Mouse (Mus musculus): ENCODE results near the gene Noxred1. TPM values are rescaled to one million over a fixed set of nuclear protein-coding genes. Genes with fewer than 3 reads are reported as not detected.
"Not testable (repeated sequence)": the region's sequence is repeated elsewhere in the genome, so short reads cannot be mapped to it uniquely, and the experiment has no call there.

Gene Noxred1
- total RNA-seq, 2 experiments from 2014 or later: 0.85 to 2.1 TPM

DNA sequence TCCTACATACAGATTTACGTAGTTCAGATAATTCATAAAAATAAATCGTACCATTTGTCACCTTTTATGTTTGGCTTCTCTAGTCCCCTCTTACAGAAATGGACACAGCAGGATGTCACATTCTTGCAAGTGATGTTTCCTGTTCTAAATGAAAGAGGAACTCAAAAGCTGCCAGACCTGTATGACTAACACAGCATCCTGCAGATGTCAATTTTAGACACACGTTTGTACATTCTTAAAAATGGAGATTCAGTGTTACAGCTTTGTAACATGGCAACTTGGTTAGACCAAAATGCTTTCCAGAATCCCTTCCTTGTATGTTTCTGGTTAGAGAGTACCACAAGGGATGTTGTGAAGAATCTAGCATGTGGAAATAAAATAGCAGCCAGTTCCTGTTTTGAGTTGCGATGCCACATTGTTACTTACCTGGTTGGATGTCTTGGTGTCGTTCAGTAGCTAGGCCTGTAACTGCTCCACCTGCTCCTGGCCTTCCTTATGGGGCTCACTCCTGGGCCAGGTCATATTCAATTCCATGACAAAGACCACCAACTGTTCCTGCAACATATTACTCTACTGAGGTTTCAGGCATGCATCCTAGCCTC is 1.5 kb downstream of the Noxred1 start:
- intact Hi-C loops (cut with DNase I): loop anchor here (5.0 kb wide), 1 partner anchor 35 kb away; the partner anchor contains the start of gene Tmed8
- peak in 1 of 2 experiments; percentile 9 for DNase-seq (ENCODE audit: low spot score in 2 of 2)

DNA sequence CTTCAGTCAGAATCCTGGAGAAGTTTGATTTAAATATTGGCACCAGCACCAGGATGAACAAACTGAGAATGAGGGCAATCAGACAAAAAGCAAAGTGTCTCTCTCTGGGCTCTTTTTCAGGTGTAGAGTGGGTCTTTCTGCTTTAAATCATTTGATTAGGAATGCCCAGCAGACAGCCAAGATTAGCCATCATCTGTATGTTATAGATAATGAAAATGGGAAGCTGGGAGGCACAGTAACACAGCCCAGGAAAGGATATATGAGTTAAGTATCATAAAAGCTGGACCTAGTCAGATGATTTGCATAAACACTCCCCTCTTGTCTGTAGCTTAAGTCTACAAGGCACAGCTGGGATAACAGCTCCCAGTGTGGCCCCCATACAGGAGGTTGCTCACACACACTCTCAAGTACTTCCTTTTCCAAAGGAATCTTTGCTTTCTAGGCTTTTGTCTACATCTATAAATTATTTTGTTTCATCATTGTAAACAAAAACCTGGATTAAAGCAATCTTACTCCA is 8.1 kb downstream of the Noxred1 start:
- DNase-seq (ENCODE audit: low spot score in 2 of 2): no peak
- intact Hi-C loops (cut with DNase I): no loop called here

DNA sequence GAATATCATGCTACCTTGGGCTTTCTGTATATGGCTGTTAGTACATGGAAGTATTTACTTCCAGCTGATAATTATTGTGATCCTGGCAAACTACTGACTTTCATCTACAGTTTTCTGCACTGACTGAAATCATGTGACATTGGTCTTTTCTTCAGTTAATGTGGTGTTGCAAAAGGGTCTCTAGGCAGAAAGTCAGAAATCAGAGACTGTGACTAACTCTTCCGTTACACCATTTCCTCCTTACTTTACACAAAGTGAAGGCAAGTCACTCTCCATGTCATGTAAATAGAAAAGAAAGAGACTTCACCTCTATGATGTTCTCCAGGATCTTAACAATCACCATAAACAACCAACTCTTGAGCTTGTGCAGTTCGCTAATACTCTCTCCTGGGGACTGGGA is 8.9 kb downstream of the Noxred1 start:
- intact Hi-C loops (cut with DNase I): no loop called here
- DNase-seq (ENCODE audit: low spot score in 2 of 2): no peak

DNA sequence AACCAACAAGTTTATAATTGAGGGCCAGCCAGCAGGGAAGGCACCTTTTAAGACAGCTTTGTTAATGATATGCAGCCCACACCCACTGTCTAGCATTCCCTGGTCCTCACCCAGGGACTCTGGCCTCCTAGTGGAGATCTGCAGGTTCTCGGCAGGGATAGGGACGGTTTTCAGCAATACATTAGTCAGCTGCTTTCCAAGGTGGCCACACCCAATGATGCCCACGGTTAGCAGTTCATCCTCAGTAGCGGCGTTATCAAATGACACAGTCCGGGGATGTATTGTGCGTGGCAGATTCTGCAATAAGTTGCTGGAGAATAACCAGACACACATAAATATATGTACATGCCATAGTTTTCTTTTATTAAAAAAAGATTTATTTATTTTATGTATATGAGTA is 11.7 kb downstream of the Noxred1 start:
- intact Hi-C loops (cut with DNase I): no loop called here

DNA sequence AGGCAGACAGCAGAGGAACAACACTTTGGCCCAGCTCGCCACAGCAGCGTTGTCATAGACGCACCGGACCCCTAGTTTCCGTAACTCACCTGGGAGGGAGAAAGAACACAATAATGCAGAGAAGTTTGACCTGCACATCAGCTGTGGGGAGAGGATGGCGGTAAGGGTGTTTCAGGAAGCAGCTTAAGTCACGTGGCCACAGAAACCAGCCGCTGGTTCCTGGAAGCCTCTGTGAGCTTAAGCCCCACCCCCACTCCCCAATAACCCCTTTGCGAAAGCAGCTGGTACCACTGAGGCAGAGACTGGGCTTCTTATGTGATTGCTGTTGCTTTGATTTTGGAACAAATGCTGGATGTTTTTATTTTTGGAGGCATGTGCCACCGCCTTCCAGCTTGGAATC is 13.6 kb downstream of the Noxred1 start:
- no peak for DNase-seq (ENCODE audit: low spot score in 2 of 2)
- intact Hi-C loops (cut with DNase I): no loop called here

More for the DNA sequence above, 11.7 kb downstream of the Noxred1 start:
- no peak for DNase-seq (ENCODE audit: low spot score in 2 of 2)

DNA sequence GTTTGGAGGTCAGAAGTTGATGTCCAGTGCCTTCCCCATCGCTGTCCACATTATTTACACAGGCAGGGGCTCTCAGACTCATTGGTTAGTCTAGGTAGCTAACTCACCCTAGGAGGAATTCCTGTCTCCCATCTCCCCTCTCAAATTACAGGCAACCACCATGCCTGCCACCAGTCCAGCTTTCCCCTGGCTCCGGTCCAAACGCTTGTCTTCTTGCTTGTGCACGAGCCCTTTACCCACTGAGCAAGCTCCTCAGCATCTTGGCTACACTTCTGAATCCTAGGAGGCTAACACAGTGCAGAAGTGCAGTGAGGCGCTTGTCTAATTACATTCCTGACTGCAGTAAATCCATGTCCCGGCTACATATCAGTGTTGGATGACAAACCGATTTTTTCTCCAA is 19.2 kb downstream of the Noxred1 start:
- intact Hi-C loops (cut with DNase I): no loop called here
- no peak for DNase-seq (ENCODE audit: low spot score in 2 of 2)

DNA sequence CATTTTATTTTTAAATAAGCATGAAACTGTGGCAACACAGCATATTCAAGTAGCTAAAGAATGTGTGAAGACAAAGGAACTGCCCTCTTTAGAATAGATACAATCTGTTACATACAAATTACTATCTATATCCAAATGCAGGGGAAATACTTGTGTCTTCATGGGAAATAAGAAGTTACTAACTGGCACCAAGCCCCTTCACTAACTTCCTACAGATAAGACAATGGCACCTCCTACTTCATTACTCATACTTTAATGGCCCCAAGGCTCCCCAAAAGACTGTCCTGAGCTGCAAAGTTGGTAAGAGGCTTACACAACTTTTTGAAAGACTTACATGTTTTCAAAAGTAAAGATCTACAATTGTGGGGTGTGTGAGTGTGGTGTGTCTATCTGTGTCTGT is 20.9 kb downstream of the Noxred1 start:
- intact Hi-C loops (cut with DNase I): no loop called here
- DNase-seq (ENCODE audit: low spot score in 2 of 2): no peak

DNA sequence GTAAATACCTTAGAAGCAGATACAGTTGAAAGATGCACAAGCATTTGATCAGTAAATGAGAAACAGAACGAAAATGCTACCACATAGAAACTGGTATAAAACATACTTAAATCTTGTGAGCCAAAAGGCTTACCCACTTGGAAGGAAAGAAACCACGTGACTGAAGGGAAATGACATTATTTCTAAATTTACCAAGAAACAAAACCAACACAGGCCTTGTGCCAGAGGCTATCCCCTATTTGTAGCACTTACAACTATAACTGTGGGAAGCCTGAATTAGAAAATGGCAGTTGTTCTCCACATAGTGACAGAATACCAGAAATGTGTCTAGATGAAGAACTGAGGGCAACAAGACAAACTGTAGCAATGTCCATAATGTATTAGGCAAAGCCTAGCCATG is 22.5 kb downstream of the Noxred1 start:
- intact Hi-C loops (cut with DNase I): no loop called here
- DNase-seq (ENCODE audit: low spot score in 2 of 2): no peak

DNA sequence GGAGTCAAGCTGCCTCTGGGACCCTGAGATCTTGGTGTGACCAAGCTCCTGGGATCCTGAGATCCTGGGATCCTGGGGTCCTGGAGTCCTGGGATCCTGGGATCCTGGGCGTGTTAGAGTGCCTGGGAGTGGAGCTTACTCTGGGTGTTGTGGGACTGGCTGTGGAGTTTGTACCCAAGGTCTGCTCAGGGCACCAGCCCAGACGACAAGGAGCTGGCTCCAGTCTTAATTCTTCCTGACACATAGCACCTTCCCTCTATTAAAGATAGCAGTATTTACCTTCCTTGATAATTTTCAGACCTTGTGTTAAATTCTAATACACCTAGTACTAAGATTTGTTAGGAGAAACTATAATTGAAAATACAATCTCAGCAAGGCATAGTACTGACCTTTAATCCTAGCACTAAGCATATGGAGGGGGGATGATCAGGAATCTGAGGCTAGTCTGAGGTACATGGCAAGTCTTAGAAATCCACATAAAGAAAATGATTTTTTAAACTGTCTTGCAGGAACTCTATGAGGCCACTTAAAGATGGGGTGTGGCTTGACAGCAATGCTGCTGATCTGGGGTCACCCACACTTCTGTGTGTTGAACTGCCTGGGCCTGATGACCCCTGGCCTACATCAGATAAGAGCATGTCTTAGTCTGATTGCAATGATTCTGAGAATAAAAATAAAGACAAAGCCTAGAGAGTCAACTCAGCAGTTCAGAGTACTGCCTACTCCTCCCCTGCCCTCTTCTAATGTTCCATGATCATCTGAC is 25.5 kb downstream of the Noxred1 start:
- no peak for DNase-seq (ENCODE audit: low spot score in 2 of 2)
- intact Hi-C loops (cut with DNase I): no loop called here

DNA sequence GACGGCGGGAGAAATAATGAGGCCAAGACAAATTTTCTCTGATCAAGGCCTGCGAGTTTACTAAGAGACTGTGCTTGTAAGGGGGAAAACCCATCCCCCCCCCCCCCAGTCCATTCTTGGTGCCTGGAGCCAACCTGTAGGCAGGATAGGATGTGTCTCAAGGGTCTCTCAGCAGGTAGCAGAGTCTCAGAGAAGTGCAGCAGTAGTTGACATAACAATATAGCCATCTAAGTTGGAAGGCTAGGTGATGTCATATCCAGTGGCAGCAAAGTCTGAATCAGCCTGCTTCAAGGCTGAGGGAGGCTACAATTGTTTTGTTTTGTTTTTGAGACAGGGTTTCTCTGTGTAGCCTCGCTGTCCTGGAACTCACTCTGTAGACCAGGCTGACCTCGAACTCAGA is 32.7 kb downstream of the Noxred1 start:
- intact Hi-C loops (cut with DNase I); DNase-seq (ENCODE audit: low spot score in 2 of 2): not testable (repeated sequence)

DNA sequence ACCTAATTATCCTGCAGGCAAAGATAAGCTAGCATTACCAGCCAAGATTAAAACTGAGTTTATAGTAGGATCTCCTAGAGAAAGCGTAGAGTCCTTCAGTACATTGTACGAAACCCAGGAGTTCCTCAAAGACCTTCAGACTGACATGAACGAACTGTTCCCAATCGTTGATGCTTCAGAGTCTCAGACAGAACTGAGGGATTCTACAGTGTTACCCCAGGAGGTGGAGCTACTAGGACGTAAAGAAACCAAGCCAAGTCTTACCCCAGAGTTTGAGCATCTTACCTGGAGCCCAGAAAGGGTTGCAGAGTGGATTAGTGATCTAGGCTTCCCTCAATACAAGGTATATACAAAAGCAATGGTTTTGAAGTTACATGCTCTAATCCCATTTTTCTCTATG is 36.8 kb downstream of the Noxred1 start:
- no peak for DNase-seq (ENCODE audit: low spot score in 2 of 2)
- intact Hi-C loops (cut with DNase I): loop anchor here (5.0 kb wide), 1 partner anchor 36 kb away; the partner anchor contains the start of gene Noxred1

DNA sequence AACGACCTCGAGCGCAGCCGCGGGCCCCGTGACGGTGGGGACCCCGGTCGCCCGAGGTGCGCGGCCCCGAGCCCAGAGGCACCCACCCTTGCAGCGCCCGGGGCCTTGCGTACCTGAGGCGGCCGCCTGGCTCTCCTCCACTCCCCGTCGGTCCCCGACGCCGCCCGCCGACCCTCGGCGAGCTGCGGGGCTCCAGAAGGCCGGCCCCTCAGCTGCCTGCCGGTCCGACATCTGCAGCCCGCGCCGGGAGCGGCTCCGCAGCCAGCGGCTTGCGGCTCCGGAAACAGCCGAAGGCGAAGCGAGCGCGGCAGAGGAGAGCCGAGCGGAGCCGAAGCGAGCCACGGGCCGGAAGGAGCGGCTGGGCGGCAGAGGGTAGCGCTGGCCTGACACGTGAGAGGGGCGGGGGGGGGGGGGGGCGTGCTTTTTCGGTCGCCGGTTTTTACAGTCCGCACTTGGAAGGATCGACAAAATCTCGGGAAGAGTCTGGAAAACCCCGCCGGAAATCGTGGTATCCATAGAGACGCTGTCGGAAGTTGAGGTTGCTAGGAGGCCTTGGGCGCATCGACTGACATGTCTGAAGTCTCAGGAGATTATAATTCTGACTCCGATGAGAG is 38.5 kb downstream of the Noxred1 start, which contains the start of gene Tmed8:
Tmed8 (minus strand) TSS at position 482 of the 614 bp plus-strand sequence.
- intact Hi-C loops (cut with DNase I): loop anchor here (5.0 kb wide), 1 partner anchor 37 kb away; the partner anchor contains the start of gene Noxred1

DNA sequence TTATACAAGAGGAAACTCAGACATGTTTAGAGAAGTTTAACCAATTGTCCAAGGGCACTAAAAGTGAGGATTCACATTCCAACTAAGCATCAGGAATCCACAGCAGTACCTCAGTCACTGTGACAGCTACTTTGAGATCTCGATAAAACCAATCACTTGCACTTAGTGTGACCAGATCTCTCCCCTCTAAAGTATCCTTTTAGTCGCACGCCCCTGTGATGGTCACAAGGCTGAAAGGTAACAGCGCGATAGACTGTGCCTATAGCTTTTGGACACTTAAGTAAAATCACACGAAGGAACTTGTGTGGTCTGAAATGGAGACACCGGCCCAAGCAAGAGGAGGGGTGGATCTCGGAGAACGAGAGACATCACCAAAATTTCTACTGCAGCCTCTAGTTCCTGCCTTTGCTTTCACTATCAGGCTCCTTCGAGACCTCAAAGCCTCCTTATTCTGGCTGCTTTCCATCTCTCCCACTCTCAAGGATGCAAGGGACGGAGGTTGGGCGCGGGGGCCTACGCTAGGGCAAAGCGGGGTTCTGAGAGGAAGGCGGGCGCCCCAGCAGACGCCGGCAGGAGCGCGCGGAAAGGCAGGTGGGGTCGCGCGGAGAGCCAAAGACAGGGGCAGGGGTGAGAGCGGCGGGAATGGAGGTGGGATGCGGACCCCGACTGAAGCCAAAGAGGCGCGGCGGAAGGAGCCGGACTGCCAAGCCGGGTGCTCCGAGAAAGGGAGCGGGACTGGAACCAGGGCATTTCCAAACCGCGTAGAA is 39.1 kb downstream of the Noxred1 start, which contains the start of gene Samd15:
Samd15 (plus strand) TSS at position 518 of the 767 bp plus-strand sequence.
- intact Hi-C loops (cut with DNase I): no loop called here
- peak; percentile 26 to 45 for DNase-seq (ENCODE audit: low spot score in 2 of 2)

More for the DNA sequence above, 38.5 kb downstream of the Noxred1 start, which contains the start of gene Tmed8:
- peak; percentile 77 to 84 for DNase-seq (ENCODE audit: low spot score in 2 of 2)

DNA sequence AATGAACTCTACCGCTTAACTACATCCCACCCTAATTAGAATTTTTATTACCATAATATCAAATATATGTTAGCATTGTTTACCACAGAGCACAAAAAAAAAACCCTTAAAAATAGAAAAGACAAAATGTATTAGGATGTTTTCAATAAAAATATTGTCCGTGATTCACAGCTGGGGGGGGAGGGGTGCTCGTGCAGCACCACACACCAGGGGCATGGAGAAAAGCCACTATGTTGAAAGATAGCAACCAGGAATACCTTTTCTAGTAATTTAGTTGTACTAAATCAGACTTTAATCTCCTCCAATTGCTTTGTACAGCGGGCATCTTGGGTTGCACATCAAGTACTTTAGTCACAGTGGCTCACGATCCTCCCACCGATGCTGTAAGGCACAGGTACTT is 39.7 kb downstream of the Noxred1 start:
- no peak for DNase-seq (ENCODE audit: low spot score in 2 of 2)
- intact Hi-C loops (cut with DNase I): no loop called here

DNA sequence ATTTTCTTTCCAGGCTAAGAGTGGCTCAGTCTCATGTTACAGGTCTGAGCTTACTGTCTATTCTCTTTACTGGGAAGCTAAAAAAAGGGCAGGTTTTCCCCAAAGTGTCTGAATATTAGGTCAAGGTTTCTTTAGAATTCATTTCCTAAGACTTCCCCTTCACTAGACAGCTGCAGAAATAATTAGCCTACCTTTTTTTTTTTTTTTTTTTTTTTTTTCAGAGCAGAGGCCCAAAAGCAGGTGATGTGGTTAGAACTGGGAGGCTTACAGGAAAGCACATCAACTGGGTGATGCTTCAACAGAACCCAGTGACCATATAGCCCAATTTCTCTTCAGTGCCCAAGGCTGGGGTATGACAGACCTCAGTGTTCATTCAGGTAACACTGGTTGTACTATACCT is 42.2 kb downstream of the Noxred1 start:
- intact Hi-C loops (cut with DNase I): no loop called here
- no peak for DNase-seq (ENCODE audit: low spot score in 2 of 2)

DNA sequence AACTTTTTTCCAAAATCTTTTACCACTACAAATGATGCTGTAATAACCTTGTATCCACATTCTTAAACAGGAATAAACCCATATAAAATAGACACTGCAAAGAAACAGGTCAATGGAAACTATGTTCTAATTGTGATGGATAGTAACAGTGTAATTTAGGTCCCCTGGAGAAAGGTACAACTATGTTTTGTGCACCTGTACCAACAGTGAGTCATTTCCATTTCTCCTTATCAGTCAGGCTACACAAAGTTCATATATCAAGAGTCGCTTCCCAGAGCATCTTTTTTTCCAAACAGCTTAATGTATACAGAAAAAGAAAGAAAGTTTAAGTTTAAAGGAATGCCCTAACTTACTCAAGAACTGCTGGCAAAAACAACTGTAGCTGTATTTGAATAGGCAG is 43.5 kb downstream of the Noxred1 start:
- intact Hi-C loops (cut with DNase I): no loop called here
- DNase-seq (ENCODE audit: low spot score in 2 of 2): no peak

DNA sequence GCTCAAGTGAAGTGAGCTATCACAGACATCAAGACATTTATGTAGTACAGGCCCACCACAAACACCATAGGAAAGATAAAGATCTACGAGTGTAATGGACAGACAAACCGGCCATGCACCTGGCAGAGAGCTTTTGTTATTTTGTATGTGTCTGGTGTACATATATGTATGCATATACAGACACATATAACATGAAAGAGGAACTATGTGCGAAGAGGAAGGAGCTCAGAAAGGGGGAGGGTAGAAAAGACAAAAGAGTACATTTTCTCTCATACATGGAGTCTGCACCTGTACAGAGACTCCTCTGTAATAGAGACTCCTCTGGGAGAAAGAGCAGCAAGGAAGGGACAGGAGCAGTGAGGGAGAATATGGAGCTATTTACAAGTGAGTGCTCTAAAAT is 45.5 kb downstream of the Noxred1 start:
- no peak for DNase-seq (ENCODE audit: low spot score in 2 of 2)
- intact Hi-C loops (cut with DNase I): no loop called here

DNA sequence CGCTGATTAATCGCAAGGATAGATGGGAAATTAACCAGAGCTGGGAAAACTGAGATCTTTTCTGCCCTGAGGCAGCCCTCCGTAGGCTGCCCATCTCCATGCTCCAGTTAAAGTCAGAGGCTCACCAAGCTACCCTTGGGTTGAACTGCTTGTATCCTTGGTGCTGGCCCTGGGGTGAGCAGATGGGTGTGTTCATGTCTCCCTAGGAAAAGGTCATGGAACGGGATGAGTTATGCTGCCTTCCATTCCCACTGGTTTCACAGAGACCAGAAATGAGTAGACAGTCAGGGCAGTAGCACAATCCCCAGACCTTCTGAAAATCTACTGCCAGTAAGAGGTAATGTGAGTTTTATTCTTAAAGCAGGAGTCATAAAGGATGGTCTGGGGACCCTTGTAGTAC is 60.9 kb downstream of the Noxred1 start:
- DNase-seq (ENCODE audit: low spot score in 2 of 2): no peak
- intact Hi-C loops (cut with DNase I): no loop called here

DNA sequence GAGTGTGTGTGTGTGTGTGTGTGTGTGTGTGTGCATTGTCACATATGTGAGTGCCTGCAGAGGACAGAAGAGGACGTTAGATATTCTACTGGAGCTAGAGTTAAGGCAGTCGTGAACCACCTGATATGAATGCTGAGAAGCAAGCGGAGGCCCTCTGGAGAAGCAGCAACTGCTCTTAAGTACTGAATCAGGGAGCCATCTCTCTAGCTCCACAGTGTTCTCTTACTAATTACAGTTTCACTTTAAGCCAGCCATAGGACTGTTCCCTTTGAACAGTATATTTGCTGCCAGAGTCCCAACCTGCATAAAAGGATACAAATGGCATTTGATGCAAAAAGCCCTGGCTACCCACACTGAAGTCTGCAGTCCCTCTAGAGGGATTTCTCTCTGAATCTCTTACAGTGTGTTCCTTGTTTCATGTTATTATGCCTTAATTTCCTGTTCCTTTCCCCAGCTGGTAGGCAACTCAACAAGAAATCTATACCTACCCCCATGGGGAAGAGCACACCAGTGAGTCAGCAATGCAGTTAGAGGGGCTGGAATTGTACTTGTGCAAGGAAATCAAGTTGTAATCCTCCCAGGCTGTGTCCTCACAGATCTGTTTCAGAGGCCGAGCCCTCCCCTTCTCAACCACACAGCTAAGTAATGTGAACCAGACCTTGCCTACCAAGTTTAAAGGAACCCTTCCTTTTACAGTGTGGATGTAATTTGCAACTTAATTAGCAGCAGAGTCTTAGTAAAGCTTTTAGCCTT is 63.2 kb downstream of the Noxred1 start:
- intact Hi-C loops (cut with DNase I): no loop called here
- DNase-seq (ENCODE audit: low spot score in 2 of 2): no peak

Data from left cerebral cortex, postnatal 14 days (tissue).